Mouse (Mus musculus): ENCODE measurements around the gene Cog7. TPM values are rescaled to one million over a fixed set of nuclear protein-coding genes. Genes with fewer than 3 reads are reported as not detected.

Gene Cog7
- polyA plus RNA-seq, 1 experiment from 2014 or later, result 13.4 TPM

DNA sequence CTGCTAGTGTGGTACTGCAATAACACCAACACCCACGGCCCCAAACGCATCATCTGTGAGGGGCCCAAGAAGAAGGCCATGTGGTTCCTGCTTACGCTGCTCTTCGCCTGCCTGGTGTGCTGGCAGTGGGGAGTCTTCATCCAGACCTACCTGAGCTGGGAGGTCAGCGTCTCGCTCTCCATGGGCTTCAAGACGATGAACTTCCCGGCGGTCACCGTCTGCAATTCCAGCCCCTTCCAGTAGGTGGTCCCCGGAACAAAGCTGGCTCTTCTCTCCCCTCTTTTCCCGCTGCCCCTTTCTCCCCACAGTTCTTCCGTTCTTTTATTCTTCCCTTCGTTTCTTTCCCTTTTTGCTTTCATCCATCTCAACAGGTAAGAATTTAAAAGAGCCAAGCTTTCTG lies 82.2 kb downstream of the Cog7 start:
- WGBS, result 6% methylated on average over 14 of the region's 14 CpGs
- Histone ChIP-seq H3K36me3 (ENCODE audit: insufficient read depth, low read length) (no peaks in the 10 kb centered on the region), H3K27ac (ENCODE audit: low read length) (no peak overlapping the region), H3K9me3 (ENCODE audit: low read length) (no peaks in the 10 kb centered on the region), H3K4me3 (ENCODE audit: low read depth, low read length) (no peak overlapping the region), H3K4me2 (replicated peaks; ENCODE audit: low read depth, low read length) (no peak overlapping the region), H3K27me3 (replicated peaks; ENCODE audit: insufficient read depth, low read length) (no peaks in the 10 kb centered on the region), H3K9ac (replicated peaks; ENCODE audit: low read depth) (no peak overlapping the region), H3K4me1 (ENCODE audit: insufficient read depth, low read depth, low read length) (no peaks in the 10 kb centered on the region)
- DNase-seq (ENCODE audit: low spot score), result peak; percentile 49
- peak; percentile 76 for TF ChIP-seq CTCF (IDR thresholded peaks at IDR 0.05)
- no peak for TF ChIP-seq EP300 (IDR thresholded peaks at IDR 0.05)
- ATAC-seq, result no peak

DNA sequence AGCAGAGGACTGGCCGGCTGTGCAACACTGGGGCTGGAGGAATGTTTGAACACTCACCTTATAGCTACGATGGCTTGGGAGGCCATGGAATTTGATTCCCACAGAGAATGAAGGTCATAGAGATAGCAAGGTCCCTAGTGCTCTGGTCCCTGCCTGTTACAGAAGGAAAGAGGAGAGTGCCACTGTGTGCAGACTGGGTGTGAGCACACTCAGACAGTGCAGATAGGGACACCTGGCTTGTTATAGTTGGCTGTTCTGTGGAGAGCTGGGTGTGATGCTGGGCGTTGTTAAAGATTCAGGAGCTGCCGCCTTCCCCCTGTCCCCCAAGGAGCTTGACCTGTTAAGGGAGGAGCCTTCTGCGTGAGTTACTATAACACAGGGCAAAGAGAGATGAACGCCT lies 84.8 kb downstream of the Cog7 start:
- 41% methylated on average over 6 of the region's 6 CpGs for WGBS
- ATAC-seq (peak; percentile 86), DNase-seq (ENCODE audit: low spot score) (no peak)
- Histone ChIP-seq H3K4me3 (ENCODE audit: low read depth, low read length) (no peak overlapping the region), H3K4me2 (replicated peaks; ENCODE audit: low read depth, low read length) (no peak overlapping the region), H3K27me3 (replicated peaks; ENCODE audit: insufficient read depth, low read length) (no peaks in the 10 kb centered on the region), H3K27ac (ENCODE audit: low read length) (0 out of 2 replicates have a peak overlapping the region, but pooled peaks have one; percentile 38), H3K9me3 (ENCODE audit: low read length) (no peaks in the 10 kb centered on the region), H3K9ac (replicated peaks; ENCODE audit: low read depth) (no peak overlapping the region), H3K4me1 (ENCODE audit: insufficient read depth, low read depth, low read length) (no peaks in the 10 kb centered on the region), H3K36me3 (ENCODE audit: insufficient read depth, low read length) (no peaks in the 10 kb centered on the region)
- no peak for TF ChIP-seq CTCF (IDR thresholded peaks at IDR 0.05)
- peak; percentile 77 for TF ChIP-seq EP300 (IDR thresholded peaks at IDR 0.05)

GRCm38 (mm10) chr7:121890636-121891360 lies 90.7 kb downstream of the Cog7 start:
- Histone ChIP-seq H3K4me2 (replicated peaks; ENCODE audit: low read depth, low read length) (no peak overlapping the region), H3K36me3 (ENCODE audit: insufficient read depth, low read length) (no peaks in the 10 kb centered on the region), H3K9me3 (ENCODE audit: low read length) (no peaks in the 10 kb centered on the region), H3K27ac (ENCODE audit: low read length) (no peak overlapping the region), H3K27me3 (replicated peaks; ENCODE audit: insufficient read depth, low read length) (no peaks in the 10 kb centered on the region), H3K9ac (replicated peaks; ENCODE audit: low read depth) (no peak overlapping the region), H3K4me1 (ENCODE audit: insufficient read depth, low read depth, low read length) (no peaks in the 10 kb centered on the region), H3K4me3 (ENCODE audit: low read depth, low read length) (no peak overlapping the region)
- ATAC-seq (no peak), DNase-seq (ENCODE audit: low spot score) (no peak)
- no peak for TF ChIP-seq CTCF (IDR thresholded peaks at IDR 0.05)
- TF ChIP-seq EP300 (IDR thresholded peaks at IDR 0.05), result no peak
- WGBS, result 82% methylated on average over 13 of the region's 13 CpGs

DNA sequence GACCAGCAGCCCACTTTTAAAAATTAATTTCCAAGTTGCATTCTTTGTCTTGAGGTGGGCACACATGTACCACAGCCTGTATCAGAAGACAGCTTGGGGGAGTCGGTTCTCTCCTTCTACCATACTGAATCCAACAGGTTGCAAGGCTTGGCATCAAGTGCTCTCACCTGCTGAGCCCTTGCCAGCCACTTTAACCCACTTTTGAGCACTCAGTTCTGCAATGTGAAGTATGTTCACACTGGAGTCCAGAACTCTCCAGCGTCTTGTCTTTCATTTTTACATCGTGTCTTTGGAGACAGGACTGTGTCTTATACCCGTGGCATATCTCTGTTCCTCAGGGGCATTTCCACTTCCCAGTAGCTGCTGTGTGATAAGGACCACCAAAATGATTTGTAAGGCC lies 101.3 kb downstream of the Cog7 start:
- no peaks in the 10 kb centered on the region for H3K36me3 ChIP-seq (ENCODE audit: insufficient read depth, low read length)
- H3K4me2 ChIP-seq (replicated peaks; ENCODE audit: low read depth, low read length), result peak overlapping the region; percentile 31; the same call in 1 of the 2 replicates
- no peaks in the 10 kb centered on the region for H3K9me3 ChIP-seq (ENCODE audit: low read length)
- TF ChIP-seq CTCF (IDR thresholded peaks at IDR 0.05) (no peak), EP300 (IDR thresholded peaks at IDR 0.05) (peak; percentile 92)
- no peak overlapping the region for H3K9ac ChIP-seq (replicated peaks; ENCODE audit: low read depth)
- WGBS, result 59% methylated on average over 4 of the region's 4 CpGs
- ATAC-seq (peak; percentile 90), DNase-seq (ENCODE audit: low spot score) (peak; percentile 81)
- H3K27me3 ChIP-seq (replicated peaks; ENCODE audit: insufficient read depth, low read length), result no peaks in the 10 kb centered on the region
- peak overlapping the region; percentile 80 for H3K27ac ChIP-seq (ENCODE audit: low read length)
- no peaks in the 10 kb centered on the region for H3K4me1 ChIP-seq (ENCODE audit: insufficient read depth, low read depth, low read length)
- H3K4me3 ChIP-seq (ENCODE audit: low read depth, low read length), result no peak overlapping the region

GRCm38 (mm10) chr7:121874784-121875183 lies 106.7 kb downstream of the Cog7 start:
- no peaks in the 10 kb centered on the region for H3K36me3 ChIP-seq (ENCODE audit: insufficient read depth, low read length)
- ATAC-seq, result no peak
- no peak overlapping the region for H3K4me3 ChIP-seq (ENCODE audit: low read depth, low read length)
- H3K27me3 ChIP-seq (replicated peaks; ENCODE audit: insufficient read depth, low read length), result no peaks in the 10 kb centered on the region
- 76% methylated on average over 7 of the region's 7 CpGs for WGBS
- no peak for TF ChIP-seq EP300 (IDR thresholded peaks at IDR 0.05)
- no peaks in the 10 kb centered on the region for H3K9me3 ChIP-seq (ENCODE audit: low read length)
- H3K9ac ChIP-seq (replicated peaks; ENCODE audit: low read depth), result no peak overlapping the region
- no peak overlapping the region for H3K4me2 ChIP-seq (replicated peaks; ENCODE audit: low read depth, low read length)
- no peak overlapping the region for H3K27ac ChIP-seq (ENCODE audit: low read length)
- DNase-seq (ENCODE audit: low spot score), result no peak
- H3K4me1 ChIP-seq (ENCODE audit: insufficient read depth, low read depth, low read length), result no peaks in the 10 kb centered on the region; the same call in 1 of the 2 replicates

- Histone ChIP-seq H3K9me3 (ENCODE audit: low read length) (no peaks in the 10 kb centered on the region), H3K9ac (replicated peaks; ENCODE audit: low read depth) (no peak overlapping the region), H3K27ac (ENCODE audit: low read length) (peak overlapping the region; percentile 28; the same call in 1 of the 2 replicates), H3K27me3 (replicated peaks; ENCODE audit: insufficient read depth, low read length) (no peaks in the 10 kb centered on the region), H3K4me1 (ENCODE audit: insufficient read depth, low read depth, low read length) (no peaks in the 10 kb centered on the region; the same call in 1 of the 2 replicates), H3K4me3 (ENCODE audit: low read depth, low read length) (no peak overlapping the region), H3K36me3 (ENCODE audit: insufficient read depth, low read length) (no peaks in the 10 kb centered on the region), H3K4me2 (replicated peaks; ENCODE audit: low read depth, low read length) (no peak overlapping the region)
- DNase-seq (ENCODE audit: low spot score), result peak; percentile 61
- WGBS, result 25% methylated on average over 3 of the region's 3 CpGs
- ATAC-seq, result peak; percentile 71
- TF ChIP-seq CTCF (IDR thresholded peaks at IDR 0.05) (no peak), EP300 (IDR thresholded peaks at IDR 0.05) (0 out of 2 replicates have a peak, but pooled peaks have one; percentile 13)
These were observed 107.5 kb downstream of the Cog7 start for GRCm38 (mm10) chr7:121873998-121874397.
